Mouse (Mus musculus) liver, postnatal 0 days (tissue): ENCODE measurements at regions not wholly inside any gene's neighbourhood (a gene's known extent, or its start where the extent isn't known, plus 50 kb on each side); places are given as distances from the start of the nearest gene placed in this dataset.

Experiments
- CTCF ChIP-seq: sonication (generic); IDR thresholded peaks from 2 replicates; pipeline ENCODE4 v1.5.1; 2016; ENCODE audit warnings: antibody characterized with exemption, low read depth
- EP300 ChIP-seq: IDR thresholded peaks from 2 replicates; pipeline ENCODE4 v1.6.1; 2016; ENCODE audit warnings: antibody characterized with exemption, low read depth, mild to moderate bottlenecking

- TF ChIP-seq CTCF (no peak), EP300 (no peak)
These were observed 187.4 kb upstream of the BB014433 start for GRCm38 (mm10) chr8:15233241-15233640.
